Mouse (Mus musculus) CD4-positive, CD25-positive, alpha-beta regulatory T cell (primary cell): ENCODE results near the gene Lin28a. TPM values are rescaled to one million over a fixed set of nuclear protein-coding genes. Genes with fewer than 3 reads are reported as not detected.

Experiments
- polyA plus RNA-seq: library from polyadenylated mRNA; unstranded; fragments of 100-300 nt; shearing (Covaris generic); gene quantifications from one replicate; pipeline ENCODE4 v1.2.1, GENCODE M21; 2017

The Lin28a gene
- polyA plus RNA-seq, result not detected

GRCm38 (mm10) chr4:134018779-134019145 lies at the start of gene Lin28a:
TSS of gene Lin28a (minus strand) at chr4:134018841.

DNA sequence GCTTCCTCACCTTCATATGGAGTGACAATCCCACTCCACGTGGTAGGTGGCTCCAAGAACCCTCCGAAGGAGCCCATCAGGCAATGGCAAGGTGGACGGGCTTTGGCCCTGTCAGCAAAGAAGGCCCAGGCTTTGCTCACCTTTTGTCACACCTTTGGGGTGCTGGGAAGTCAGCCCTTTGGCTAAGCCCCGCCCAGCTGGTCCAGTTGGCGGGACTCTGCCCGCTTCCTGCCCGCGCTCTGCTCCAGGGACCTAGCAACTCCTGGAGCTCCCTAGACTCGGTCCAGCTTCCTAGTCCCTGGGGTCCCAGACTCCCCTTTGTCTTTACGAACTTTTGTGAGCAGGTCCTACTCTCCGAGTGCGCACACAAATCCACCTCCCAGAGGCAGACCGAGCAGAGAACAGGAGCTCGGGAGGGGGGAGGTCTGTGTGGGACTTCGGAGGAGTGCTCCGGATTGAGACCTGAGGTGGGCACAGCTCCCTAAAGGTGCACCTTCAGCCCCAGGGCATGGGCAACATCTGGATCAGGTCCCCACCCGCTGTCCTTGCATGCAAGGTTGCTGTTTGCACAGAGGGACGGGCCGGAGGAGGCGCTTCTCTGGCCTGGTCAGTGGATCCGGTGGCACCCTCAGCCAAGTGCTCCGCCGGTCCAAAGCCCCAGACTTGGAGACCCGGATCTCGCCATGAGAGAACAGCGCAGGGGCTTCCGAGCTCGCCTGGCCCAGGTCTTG lies 41.7 kb upstream of the Lin28a start, which contains the start of gene Crybg2:
Gene Crybg2 (plus strand): TSS at position 681 of the 731 bp plus-strand sequence.

DNA sequence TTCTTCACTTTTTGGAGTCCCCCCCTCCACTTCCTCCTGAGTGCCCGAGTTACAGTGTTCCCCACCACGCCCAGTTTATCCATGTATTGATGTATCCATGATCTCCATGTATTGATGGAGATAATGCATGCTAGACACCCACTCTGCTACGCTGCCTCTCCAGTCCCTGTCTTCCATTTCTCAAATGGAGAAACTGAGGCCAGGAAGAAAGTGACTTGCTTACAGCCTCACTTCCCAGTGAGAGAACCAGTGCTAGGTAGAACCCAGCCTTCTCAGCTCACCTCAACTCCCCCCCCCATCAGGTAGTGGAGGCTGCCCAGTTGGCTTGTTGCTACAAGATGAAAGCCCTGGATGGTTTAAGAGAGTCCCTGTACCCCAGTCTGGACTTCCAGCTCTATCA lies 34.9 kb upstream of the Lin28a start, which contains the start of gene Zfp683:
Gene Zfp683 (plus strand): TSS at position 301 of the 400 bp plus-strand sequence.

GRCm38 (mm10) chr4:134000466-134001438 lies 17.9 kb downstream of the Lin28a start, which contains the start of gene Dhdds:
TSS of gene Dhdds (minus strand) at chr4:134000918.

GRCm38 (mm10) chr4:133968150-133968921 lies 50.3 kb downstream of the Lin28a start, which contains the start of gene Hmgn2:
TSS of gene Hmgn2 (minus strand) at chr4:133968650.

Other genes with a start within 250 kb of the Lin28a start
- 314 TPM for gene Rps6ka1, start 131.0 kb downstream of the Lin28a start, polyA plus RNA-seq
- gene Hmgn2, start 50.2 kb downstream of the Lin28a start, polyA plus RNA-seq, result 409 TPM
- gene Dhdds, start 17.9 kb downstream of the Lin28a start, polyA plus RNA-seq, result 30.3 TPM
- gene Zfp683, start 35.0 kb upstream of the Lin28a start, polyA plus RNA-seq, result 1.1 TPM
- gene Crybg2, start 42.0 kb upstream of the Lin28a start, polyA plus RNA-seq, result 16.0 TPM
- 2,735 TPM for gene Cd52, start 76.2 kb upstream of the Lin28a start, polyA plus RNA-seq
- gene Ubxn11, start 83.7 kb upstream of the Lin28a start, polyA plus RNA-seq, result 64.4 TPM
- 1,392 TPM for gene Sh3bgrl3, start 109.9 kb upstream of the Lin28a start, polyA plus RNA-seq
- 38.4 TPM for gene Cep85, start 168.3 kb upstream of the Lin28a start, polyA plus RNA-seq
- gene Gm7534, start 184.2 kb upstream of the Lin28a start, polyA plus RNA-seq, result not detected
- not detected for gene Catsper4, start 208.5 kb upstream of the Lin28a start, polyA plus RNA-seq
- 0.12 TPM for gene Cnksr1, start 219.6 kb upstream of the Lin28a start, polyA plus RNA-seq
- 9.3 TPM for gene E130218I03Rik, start 224.8 kb upstream of the Lin28a start, polyA plus RNA-seq
- 23.6 TPM for gene Zfp593, start 226.8 kb upstream of the Lin28a start, polyA plus RNA-seq
- gene Gm30191, start 228.1 kb upstream of the Lin28a start, polyA plus RNA-seq, result not detected
- not detected for gene Grrp1, start 235.3 kb upstream of the Lin28a start, polyA plus RNA-seq